Mouse (Mus musculus) lung, embryonic 14.5 days (tissue): ENCODE measurements around the gene Pecr. TPM values are rescaled to one million over a fixed set of nuclear protein-coding genes. Genes with fewer than 3 reads are reported as not detected.
"Not testable (repeated sequence)": the region's sequence is repeated elsewhere in the genome, so short reads cannot be mapped to it uniquely, and the experiment has no call there.

Experiments
- ATAC-seq: fragments of 200-750 bp; cut with Nextera tagmentation; 2 replicates; pipeline ENCODE4 v1.8.0; 2017; ENCODE audit warnings: mild to moderate bottlenecking, moderate TSS enrichment, moderate library complexity; ENCODE audit not compliant: insufficient read depth
- DNase-seq: peaks from one replicate; pipeline ENCODE4 v3.0.0-alpha.2; 2015
- H3K27ac ChIP-seq: fragments of 300-500 bp; sonication (generic); 2 replicates; pipeline ENCODE4 v1.5.1; 2014; ENCODE audit warnings: low read depth, mild to moderate bottlenecking, moderate library complexity
- H3K27me3 ChIP-seq: fragments of 300-500 bp; sonication (generic); 2 replicates; pipeline ENCODE4 v1.6.1; 2014; ENCODE audit warnings: low read length, control low read depth; ENCODE audit not compliant: insufficient read depth
- H3K36me3 ChIP-seq: fragments of 300-500 bp; sonication (generic); 2 replicates; pipeline ENCODE4 v1.6.1; 2014; ENCODE audit warnings: control low read depth; ENCODE audit not compliant: insufficient read depth
- H3K4me1 ChIP-seq: fragments of 300-500 bp; sonication (generic); 2 replicates; pipeline ENCODE4 v1.6.1; 2014; ENCODE audit warnings: antibody characterized with exemption, control low read depth; ENCODE audit not compliant: insufficient read depth
- H3K4me2 ChIP-seq: fragments of 300-500 bp; sonication (generic); 2 replicates; pipeline ENCODE4 v1.6.1; 2014; ENCODE audit warnings: mild to moderate bottlenecking
- H3K4me3 ChIP-seq: fragments of 300-500 bp; sonication (generic); 2 replicates; pipeline ENCODE4 v1.5.1; 2014; ENCODE audit warnings: low read depth, low read length
- H3K9ac ChIP-seq: fragments of 300-500 bp; sonication (generic); 2 replicates; pipeline ENCODE4 v1.6.1; 2014
- H3K9me3 ChIP-seq: fragments of 300-500 bp; sonication (generic); 2 replicates; pipeline ENCODE4 v1.6.1; 2016; ENCODE audit warnings: low read depth, low read length, control low read depth
- CTCF ChIP-seq: IDR thresholded peaks from 2 replicates; pipeline ENCODE4 v1.5.1; 2016; ENCODE audit warnings: antibody characterized with exemption, low read depth
- WGBS: fragments of 180-500 bp; shearing (Covaris S2); extraction: QIAGEN DNeasy Blood & Tissue Kit; methylation state at CpG from one replicate; pipeline ENCODE4 v1.1.7; 2014; 5-methylcytosine and 5-hydroxymethylcytosine counted together
- polyA plus RNA-seq: library from polyadenylated mRNA; unstranded; fragments of >200 nt; fragmentation: Nextera tagmentation; extraction: Ambion mirVana; gene quantifications from 2 replicates; pipeline ENCODE4 v1.2.1, GENCODE M21; 2014

The Pecr gene
- polyA plus RNA-seq, 1 experiment from 2014 or later = 25.6 TPM

DNA sequence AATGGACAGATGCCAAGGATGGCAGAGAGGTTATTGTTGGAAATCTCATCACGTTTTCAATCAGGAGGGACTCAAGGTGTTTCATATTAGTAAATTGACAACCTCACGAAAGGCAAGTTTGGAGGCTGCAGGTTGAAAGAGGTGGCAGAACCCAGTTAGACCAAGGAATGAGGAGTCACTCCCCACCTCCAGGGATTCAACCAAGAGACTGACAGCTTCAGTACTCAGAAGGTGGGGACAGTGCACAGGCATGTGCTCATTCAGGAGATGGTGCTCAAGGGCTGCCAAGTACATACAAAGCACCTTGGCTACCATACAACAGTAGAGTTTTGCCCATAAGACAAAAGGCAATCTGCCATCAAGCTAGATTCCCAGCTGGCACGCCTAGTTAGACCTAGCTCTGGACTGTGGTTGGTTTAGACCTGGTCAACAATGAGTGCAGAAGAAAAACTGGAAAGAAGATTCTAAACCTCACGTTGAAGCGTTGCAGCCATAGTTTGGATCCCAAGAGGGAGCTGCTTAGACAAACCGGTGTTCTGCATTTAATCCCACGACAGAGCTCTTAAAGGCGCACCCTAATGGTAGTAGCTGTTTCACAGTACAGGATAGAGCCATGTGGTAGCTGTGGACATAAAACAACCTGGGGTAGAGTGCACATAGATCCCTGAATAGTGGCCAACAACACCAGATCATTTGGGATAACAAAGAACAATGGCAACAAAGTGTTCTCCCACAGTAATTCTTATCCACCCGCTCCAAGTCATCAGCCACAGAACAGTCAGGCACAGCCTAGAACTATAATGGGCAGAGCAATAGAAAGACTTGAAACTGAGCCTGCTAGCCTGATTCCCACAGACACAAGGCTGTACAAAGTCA, 27.5 kb downstream of the Pecr start:
- Histone ChIP-seq H3K4me3 (no peak overlapping the region), H3K9me3 (no peaks in the 10 kb centered on the region), H3K4me1 (0 out of 2 replicates have a peak, but pooled peaks cover 6% of the 10 kb centered on the region), H3K27me3 (no peaks in the 10 kb centered on the region), H3K27ac (no peak overlapping the region), H3K9ac (no peak overlapping the region), H3K36me3 (no peaks in the 10 kb centered on the region), H3K4me2 (peak overlapping the region; percentile 65)
- WGBS = 77% methylated on average over 9 of the region's 9 CpGs
- no peak for TF ChIP-seq CTCF
- no peak for ATAC-seq
- DNase-seq = no peak

DNA sequence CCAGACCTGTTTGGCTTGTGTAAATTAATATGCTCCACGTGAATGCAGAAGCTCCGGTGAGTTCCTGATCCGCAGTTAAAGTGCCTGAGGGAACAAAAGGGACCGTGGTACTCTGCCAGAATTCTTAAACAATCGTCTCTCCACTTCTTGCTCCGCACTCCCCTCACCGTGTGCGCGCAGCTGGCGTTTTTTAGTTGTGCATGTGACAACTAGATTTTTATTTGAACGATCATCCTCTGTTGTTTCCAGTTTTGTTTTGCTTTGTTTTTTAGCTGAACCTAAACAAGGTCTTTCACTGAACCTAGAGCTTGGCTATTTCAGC, 28.3 kb downstream of the Pecr start:
- no peak overlapping the region for H3K9ac ChIP-seq
- no peaks in the 10 kb centered on the region for H3K27me3 ChIP-seq
- ATAC-seq (no peak), DNase-seq (peak; percentile 46)
- peak overlapping the region; percentile 65 for H3K4me2 ChIP-seq
- no peaks in the 10 kb centered on the region for H3K36me3 ChIP-seq
- TF ChIP-seq CTCF = no peak
- H3K4me1 ChIP-seq = 0 out of 2 replicates have a peak, but pooled peaks cover 6% of the 10 kb centered on the region
- 32% methylated on average over 11 of the region's 11 CpGs for WGBS
- H3K27ac ChIP-seq = peak overlapping the region; percentile 79
- H3K4me3 ChIP-seq = 0 out of 2 replicates have a peak overlapping the region, but pooled peaks have one; percentile 39
- H3K9me3 ChIP-seq = no peaks in the 10 kb centered on the region

DNA sequence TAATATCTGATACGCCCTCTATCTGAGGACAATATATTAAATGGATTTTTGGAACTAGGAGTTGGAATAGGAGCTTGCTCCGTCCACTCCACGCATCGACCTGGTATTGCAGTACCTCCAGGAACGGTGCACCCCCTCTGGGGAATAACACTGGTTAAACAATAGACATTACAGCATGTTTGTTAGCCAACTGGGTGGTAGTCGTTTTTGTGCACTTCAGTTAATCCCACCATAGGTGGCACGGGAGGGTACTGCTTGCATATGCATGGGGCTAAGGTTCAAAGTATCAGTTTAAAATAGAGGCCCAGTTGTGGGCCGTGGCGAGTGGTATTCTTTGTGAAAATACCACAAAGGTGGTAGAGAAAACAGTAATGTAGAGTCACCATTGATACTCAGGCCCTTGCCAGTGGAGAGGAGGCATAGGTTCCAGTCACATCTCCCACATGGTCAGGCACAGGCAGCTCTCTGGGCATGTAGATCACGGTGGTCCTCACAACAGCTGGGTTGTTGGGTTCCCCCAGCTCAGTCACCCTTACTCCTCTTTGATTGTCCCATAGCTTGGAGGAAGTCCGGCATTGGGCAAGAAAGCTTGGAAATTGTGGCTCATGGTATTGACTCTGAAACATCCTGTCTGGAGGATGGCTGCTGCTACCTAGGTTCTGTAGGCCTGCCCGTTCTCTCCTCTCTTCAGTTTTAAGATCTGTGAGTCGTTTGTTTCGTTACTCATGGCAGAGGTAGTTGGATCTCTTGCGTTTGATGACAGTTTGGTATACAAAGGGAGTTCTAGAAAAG, 28.9 kb downstream of the Pecr start:
- peak overlapping the region; percentile 79 for H3K27ac ChIP-seq
- DNase-seq = peak; percentile 90
- peak; percentile 37; the same call in 1 of the 2 replicates for TF ChIP-seq CTCF
- peak overlapping the region; percentile 65 for H3K4me2 ChIP-seq
- WGBS = 3% methylated on average over 15 of the region's 15 CpGs
- peak; percentile 92 for ATAC-seq
- H3K4me1 ChIP-seq = 0 out of 2 replicates have a peak, but pooled peaks cover 6% of the 10 kb centered on the region
- H3K9me3 ChIP-seq = no peaks in the 10 kb centered on the region
- no peaks in the 10 kb centered on the region for H3K36me3 ChIP-seq
- H3K27me3 ChIP-seq = no peaks in the 10 kb centered on the region
- H3K4me3 ChIP-seq = peak overlapping the region; percentile 39
- peak overlapping the region; percentile 64 for H3K9ac ChIP-seq

DNA sequence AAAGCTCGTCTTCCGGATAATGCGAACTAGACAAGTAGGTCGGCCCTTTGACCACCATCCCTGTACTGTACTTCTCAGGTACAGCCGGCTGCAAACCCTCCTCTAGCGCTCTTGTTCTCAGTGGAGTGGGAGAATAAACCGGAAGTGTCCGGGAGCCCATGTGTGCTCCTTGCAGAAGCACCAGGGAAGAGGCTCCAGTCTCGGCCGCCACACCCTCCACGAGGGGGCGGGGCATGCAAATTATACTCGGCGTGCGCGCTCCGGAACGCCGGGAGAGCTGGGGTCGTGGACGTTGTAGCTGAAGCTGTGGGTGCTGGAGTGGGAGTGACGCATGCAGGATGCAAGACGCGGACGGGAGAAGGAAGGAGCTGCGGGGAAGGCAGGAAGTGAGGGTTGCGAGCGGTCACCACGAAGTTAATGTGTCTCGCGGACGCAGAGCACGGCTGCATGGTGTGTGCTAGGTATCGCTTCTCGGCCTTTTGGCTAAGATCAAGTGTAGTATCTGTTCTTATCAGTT, 29.5 kb downstream of the Pecr start:
- Histone ChIP-seq H3K36me3 (no peaks in the 10 kb centered on the region), H3K27me3 (no peaks in the 10 kb centered on the region), H3K27ac (peak overlapping the region; percentile 90), H3K9me3 (no peaks in the 10 kb centered on the region), H3K9ac (peak overlapping the region; percentile 64), H3K4me2 (peak overlapping the region; percentile 65), H3K4me3 (peak overlapping the region; percentile 39), H3K4me1 (0 out of 2 replicates have a peak, but pooled peaks cover 6% of the 10 kb centered on the region)
- peak; percentile 96 for DNase-seq
- ATAC-seq = peak; percentile 90
- TF ChIP-seq CTCF = peak; percentile 43
- WGBS = under 1% methylated on average over 35 of the region's 35 CpGs

DNA sequence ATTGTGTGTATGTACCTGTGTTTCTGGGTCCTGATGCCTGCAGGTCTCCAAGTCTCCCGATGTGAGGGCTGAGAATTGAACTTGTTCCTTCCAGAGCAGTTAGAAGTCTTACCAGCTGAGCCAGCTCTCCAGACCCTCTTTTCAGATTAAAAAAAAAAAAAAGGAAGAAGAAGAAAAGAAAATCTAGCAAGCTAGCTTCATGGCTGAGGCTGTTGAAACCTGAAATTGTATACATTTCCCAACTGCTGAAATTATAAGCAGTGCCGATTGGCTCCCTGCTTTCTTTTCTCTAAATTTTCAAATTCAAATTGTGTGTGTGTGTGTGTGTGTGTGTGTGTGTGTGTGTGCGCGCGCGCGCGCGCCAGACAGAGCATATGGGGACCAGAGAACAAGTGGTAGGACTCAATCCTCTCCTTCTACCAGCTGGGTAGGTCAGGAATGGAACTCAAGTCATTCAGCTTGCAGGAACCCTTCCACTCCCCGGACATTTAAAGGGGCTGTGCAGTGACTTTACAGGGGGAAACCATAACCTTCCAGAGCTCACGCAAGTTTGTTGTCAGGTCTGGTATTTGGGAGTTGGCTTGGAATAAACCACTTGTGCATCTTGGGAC, 30.1 kb downstream of the Pecr start:
- ATAC-seq (no peak), DNase-seq (peak; percentile 48)
- Histone ChIP-seq H3K9ac (no peak overlapping the region; the same call in 1 of the 2 replicates), H3K27me3 (no peaks in the 10 kb centered on the region), H3K4me2 (peak overlapping the region; percentile 65), H3K4me3 (peak overlapping the region; percentile 39), H3K27ac (peak overlapping the region; percentile 90; the same call in 1 of the 2 replicates), H3K4me1 (0 out of 2 replicates have a peak, but pooled peaks cover 6% of the 10 kb centered on the region), H3K9me3 (no peaks in the 10 kb centered on the region), H3K36me3 (no peaks in the 10 kb centered on the region)
- 29% methylated on average over 11 of the region's 11 CpGs for WGBS
- no peak for TF ChIP-seq CTCF

DNA sequence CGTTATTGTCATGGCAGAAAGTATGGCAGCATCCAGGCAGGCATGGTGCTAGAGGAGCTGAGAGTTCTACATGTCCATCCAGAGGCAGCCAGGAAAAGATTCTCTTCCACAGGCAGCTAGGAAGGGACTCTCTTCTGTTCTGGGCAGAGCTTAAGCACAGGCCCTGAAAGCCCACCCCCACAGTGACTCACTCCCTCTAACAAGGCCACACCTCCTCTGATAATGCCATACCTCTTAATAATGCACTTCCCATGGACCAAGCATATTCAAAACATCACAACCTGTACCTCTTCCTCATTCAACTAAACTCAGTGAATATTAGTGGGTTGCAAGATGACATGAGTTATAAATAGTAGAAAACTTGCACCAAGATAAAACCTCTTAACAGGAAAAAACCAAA, 32.3 kb downstream of the Pecr start:
- TF ChIP-seq CTCF = no peak
- no peaks in the 10 kb centered on the region for H3K27me3 ChIP-seq
- ATAC-seq (no peak), DNase-seq (no peak)
- no peak overlapping the region for H3K4me3 ChIP-seq
- no peak overlapping the region for H3K27ac ChIP-seq
- H3K9ac ChIP-seq = no peak overlapping the region
- H3K36me3 ChIP-seq = no peaks in the 10 kb centered on the region
- H3K4me2 ChIP-seq = no peak overlapping the region
- WGBS = 78% methylated on average over 1 of the region's 1 CpGs
- no peaks in the 10 kb centered on the region for H3K9me3 ChIP-seq
- H3K4me1 ChIP-seq = 0 out of 2 replicates have a peak, but pooled peaks cover 6% of the 10 kb centered on the region

DNA sequence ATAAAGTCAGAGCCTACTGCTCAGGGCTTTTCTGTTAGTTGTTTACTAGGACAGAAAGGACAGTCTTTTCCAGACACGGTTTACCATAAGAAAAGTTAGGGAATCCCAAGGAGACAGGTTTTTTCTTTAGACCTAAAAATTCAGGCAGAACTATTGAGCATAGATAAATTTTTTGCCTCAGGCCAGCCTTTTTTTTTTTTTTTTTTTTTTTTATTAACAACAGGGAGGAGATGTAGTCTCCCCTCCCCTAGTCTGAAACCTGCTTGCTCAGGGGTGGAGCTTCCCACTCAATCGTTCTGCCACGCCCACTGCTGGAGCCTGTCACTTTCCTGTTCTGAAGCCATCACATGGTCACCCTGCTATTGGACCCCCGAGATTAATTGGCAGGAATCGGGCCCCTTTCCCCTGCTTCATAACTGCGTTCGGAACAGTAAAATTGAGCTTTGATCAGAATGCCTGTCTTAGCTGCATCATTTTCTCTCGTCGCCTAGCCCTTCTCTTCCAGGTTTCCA, 35.8 kb downstream of the Pecr start:
- 38% methylated on average over 9 of the region's 9 CpGs for WGBS
- not testable (repeated sequence) for H3K9ac ChIP-seq

More for the DNA sequence above, 35.8 kb downstream of the Pecr start:
- H3K27me3 ChIP-seq, H3K36me3 ChIP-seq, H3K9me3 ChIP-seq, DNase-seq, H3K4me1 ChIP-seq, H3K27ac ChIP-seq, H3K4me3 ChIP-seq, H3K4me2 ChIP-seq, ATAC-seq: not testable (repeated sequence)
